Comparison of ENCODE assay signal across 23 mouse cellular contexts in the genomic region with DNA sequence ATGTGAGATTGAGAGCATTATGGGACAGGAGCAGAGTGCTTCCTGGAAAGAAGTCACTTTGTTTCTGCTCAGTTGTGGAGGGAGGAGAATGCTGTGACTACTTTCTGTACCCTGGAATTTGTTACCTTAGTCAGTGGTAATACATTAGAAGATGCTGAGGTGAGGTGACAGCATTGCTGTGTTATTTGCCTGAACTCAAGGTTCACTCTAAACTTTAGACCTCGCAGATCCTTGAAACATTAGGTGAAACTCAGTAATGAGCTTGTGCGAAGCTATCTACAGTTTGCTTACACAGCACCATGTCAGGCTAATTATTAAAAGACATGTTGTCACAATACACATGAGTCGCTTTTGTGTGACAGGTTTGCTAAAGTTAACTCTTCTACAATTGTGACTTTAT. TPM values are rescaled to one million over a fixed set of nuclear protein-coding genes. Genes with fewer than 3 reads are reported as not detected.
DNase-seq lines count a peak whose midpoint lies in the region; ATAC-seq and TF ChIP-seq lines count a peak whose summit lies in the region.
"Had no signal": no experiment of that assay in that cellular context is flagged by ENCODE, and none has a peak within 500 bp of the region (broad histone marks: within the 10 kb centered on the region; RNA-seq: fewer than 3 reads in every experiment).

No protein-coding gene starts in this region.

- no peaks in the 10 kb centered on the region; the same call in 1 of the 2 replicates for H3K4me1 ChIP-seq in kidney, adult 2 months (ENCODE audit: control insufficient read depth, insufficient read depth, low read length)
- no peaks in the 10 kb centered on the region for H3K4me1 ChIP-seq in liver, adult 2 months (ENCODE audit: control insufficient read depth, insufficient read depth, low read length)
- no peaks in the 10 kb centered on the region for H3K4me1 ChIP-seq in liver, embryonic 11.5 days (replicated peaks; ENCODE audit: control insufficient read depth, insufficient read depth, low read length)
- H3K4me1 ChIP-seq: embryonic facial prominence, embryonic 13.5 days; heart, embryonic 15.5 days had no signal

- no peak overlapping the region for H3K4me3 ChIP-seq in kidney, adult 2 months (ENCODE audit: insufficient read depth, low read depth, low read length)
- H3K4me3 ChIP-seq in liver, adult 2 months (ENCODE audit: insufficient read depth, low read depth, low read length), result no peak overlapping the region
- H3K4me3 ChIP-seq in liver, embryonic 11.5 days (ENCODE audit: low read depth, low read length), result no peak overlapping the region
- H3K4me3 ChIP-seq: embryonic facial prominence, embryonic 13.5 days; forebrain, embryonic 12.5 days; heart, embryonic 15.5 days had no signal

- H3K27me3 ChIP-seq in kidney, adult 2 months (replicated peaks; ENCODE audit: control insufficient read depth, insufficient read depth, low read length), result no peaks in the 10 kb centered on the region
- no peaks in the 10 kb centered on the region for H3K27me3 ChIP-seq in liver, adult 2 months (ENCODE audit: control insufficient read depth, insufficient read depth, low read length)
- no peaks in the 10 kb centered on the region for H3K27me3 ChIP-seq in liver, embryonic 11.5 days (replicated peaks; ENCODE audit: control insufficient read depth, insufficient read depth, low read length)
- H3K27me3 ChIP-seq: embryonic facial prominence, embryonic 13.5 days; forebrain, embryonic 12.5 days; heart, embryonic 15.5 days had no signal

- no peaks in the 10 kb centered on the region for H3K36me3 ChIP-seq in kidney, adult 2 months (ENCODE audit: control insufficient read depth, insufficient read depth, low read length)
- no peaks in the 10 kb centered on the region for H3K36me3 ChIP-seq in liver, adult 2 months (ENCODE audit: control insufficient read depth, insufficient read depth, low read length)
- H3K36me3 ChIP-seq in liver, embryonic 11.5 days (ENCODE audit: control insufficient read depth, insufficient read depth, low read length), result no peaks in the 10 kb centered on the region
- H3K36me3 ChIP-seq: embryonic facial prominence, embryonic 13.5 days; forebrain, embryonic 12.5 days; heart, embryonic 15.5 days had no signal

- ATAC-seq in liver, embryonic 11.5 days (replicated peaks; ENCODE audit: low FRiP score), result no peak
- ATAC-seq: CD4-positive, CD25-positive, alpha-beta regulatory T cell, adult 4 months; forebrain, embryonic 16.5 days had no signal

- 51% methylated on average over 3 of the region's 3 CpGs for WGBS in kidney, adult 2 months
- WGBS in liver, adult 2 months, result 25% methylated on average over 3 of the region's 3 CpGs
- WGBS in liver, embryonic 11.5 days, result 73% methylated on average over 3 of the region's 3 CpGs

- TF ChIP-seq POLR2A in kidney, adult 2 months (IDR thresholded peaks at IDR 0.05; ENCODE audit: low read depth, low read length), result no peak
- TF ChIP-seq POLR2A in liver, adult 2 months (IDR thresholded peaks at IDR 0.05; ENCODE audit: extremely low read depth, insufficient read depth, low read length), result no peak

- no peak overlapping the region for H3K4me2 ChIP-seq in liver, embryonic 11.5 days
- H3K4me2 ChIP-seq: embryonic facial prominence, embryonic 13.5 days; forebrain, embryonic 12.5 days; heart, embryonic 11.5 days; heart, embryonic 15.5 days had no signal

- H3K27ac ChIP-seq in kidney, adult 2 months (ENCODE audit: insufficient read depth, low read depth, low read length), result no peak overlapping the region
- H3K27ac ChIP-seq in liver, adult 2 months (replicated peaks; ENCODE audit: insufficient read depth, low read depth, low read length), result no peak overlapping the region
- H3K27ac ChIP-seq in liver, embryonic 11.5 days (ENCODE audit: low read depth, low read length), result no peak overlapping the region
- H3K27ac ChIP-seq: embryonic facial prominence, embryonic 13.5 days; forebrain, embryonic 12.5 days; heart, embryonic 15.5 days had no signal

- H3K9me3 ChIP-seq in liver, embryonic 11.5 days (ENCODE audit: control insufficient read depth, low read length), result no peaks in the 10 kb centered on the region
- H3K9me3 ChIP-seq: embryonic facial prominence, embryonic 13.5 days; forebrain, embryonic 12.5 days; G1E; heart, embryonic 15.5 days had no signal

- H3K79me2 ChIP-seq in liver, adult 2 months (ENCODE audit: control insufficient read depth, insufficient read depth, low read length), result no peaks in the 10 kb centered on the region

- peak; percentile 31 for DNase-seq in kidney, adult 2 months
- no peak for DNase-seq in kidney, postnatal 25 days
- peak; percentile 65 for DNase-seq in liver, adult 2 months (ENCODE audit: extremely low read depth, low read depth, low spot score)
- no peak for DNase-seq in liver, embryonic 11.5 days (ENCODE audit: low spot score)
- DNase-seq in retina, embryonic 14.5 days (ENCODE audit: low spot score), result peak; percentile 3
- DNase-seq in retina, postnatal 1 day, result no peak
- no peak for DNase-seq in adrenal gland, postnatal 10 days
- no peak for DNase-seq in layer of hippocampus, postnatal 14 days (ENCODE audit: low spot score in 2 of 2)
- DNase-seq: adrenal gland, postnatal 14 days; B cell, adult 2 months; cerebellum, adult 18-20 months; cerebellum, adult 9-11 months; cerebellum, postnatal 36 days; gastrocnemius, postnatal 10 days; heart, adult 18-20 months; heart, postnatal 14 days had no signal

- H3K9ac ChIP-seq in liver, adult 2 months (ENCODE audit: low read depth, low read length), result no peak overlapping the region
- no peak overlapping the region for H3K9ac ChIP-seq in liver, embryonic 11.5 days (ENCODE audit: low read depth, low read length)
- H3K9ac ChIP-seq: embryonic facial prominence, embryonic 13.5 days; forebrain, embryonic 12.5 days; heart, embryonic 15.5 days had no signal

- no peak for TF ChIP-seq CTCF in kidney, adult 2 months (conservative IDR thresholded peaks at IDR 0.05; ENCODE audit: insufficient read depth, insufficient read length, low read depth, low read length)
- TF ChIP-seq CTCF in liver, adult 2 months (IDR thresholded peaks at IDR 0.05; ENCODE audit: low read depth, low read length), result no peak

RNA-seq across cellular contexts. Expression of a gene that starts 47.2 kb away (rescaled TPM):
- 0.92 and 1.1 TPM in 2 replicates for polyA plus RNA-seq in kidney, adult 2 months (2012; rRNA removed)
- 2.8 and 4.2 TPM in 2 replicates for total RNA-seq in liver, adult 2 months (2014; rRNA removed)
- polyA plus RNA-seq in liver, adult 2 months (2012; rRNA removed), result 0.89 and 0.92 TPM in 2 replicates
- polyA plus RNA-seq in liver, embryonic 11.5 days (2014; fragmentation: Nextera tagmentation; extraction: Ambion mirVana), result 46.7 and 47.2 TPM in 2 replicates
- 1 to 10 TPM; 7.5 to 8.8 TPM for total RNA-seq in adrenal gland, postnatal 10 days (2021)
- total RNA-seq in layer of hippocampus, postnatal 14 days (2021), result 1 to 10 TPM; 1.2 to 1.9 TPM

Comparison
In these comparisons a context has a peak if more than half of its experiments do, and no peak if none do; other contexts are left out.
1. DNase-seq: peak in kidney, adult 2 months (single experiment), liver, adult 2 months (single experiment) and retina, embryonic 14.5 days (single experiment); none in kidney, postnatal 25 days (0 of 2), liver, embryonic 11.5 days (single experiment), retina, postnatal 1 day (single experiment), adrenal gland, postnatal 10 days (single experiment) and layer of hippocampus, postnatal 14 days (0 of 2).